ENCODE assay signal across 11 mouse cellular contexts in genomic region chr2:11218122-11218521, GRCm38 (mm10). TPM values are rescaled to one million over a fixed set of nuclear protein-coding genes. Genes with fewer than 3 reads are reported as not detected.
DNase-seq lines count a peak whose midpoint lies in the region; ATAC-seq and TF ChIP-seq lines count a peak whose summit lies in the region.
"Had no signal": no experiment of that assay in that cellular context is flagged by ENCODE, and none has a peak within 500 bp of the region (broad histone marks: within the 10 kb centered on the region; RNA-seq: fewer than 3 reads in every experiment).

No protein-coding gene starts in this region.

- no peaks in the 10 kb centered on the region for H3K36me3 ChIP-seq in spleen, adult 2 months (ENCODE audit: control insufficient read depth, insufficient read depth, low read length)
- no peaks in the 10 kb centered on the region for H3K36me3 ChIP-seq in liver, postnatal 0 days (replicated peaks; ENCODE audit: insufficient read depth, low read length)
- no peaks in the 10 kb centered on the region for H3K36me3 ChIP-seq in forebrain, embryonic 10.5 days (replicated peaks)
- H3K36me3 ChIP-seq: heart, embryonic 15.5 days; intestine, embryonic 15.5 days had no signal

- WGBS in spleen, adult 2 months: 52% methylated on average over 5 of the region's 5 CpGs
- 50% methylated on average over 5 of the region's 5 CpGs for WGBS in liver, postnatal 0 days (ENCODE audit: insufficient replicate concordance)
- 92% methylated on average over 5 of the region's 5 CpGs for WGBS in forebrain, embryonic 10.5 days

- H3K9ac ChIP-seq in liver, postnatal 0 days (replicated peaks): no peak overlapping the region
- H3K9ac ChIP-seq: heart, embryonic 15.5 days; intestine, embryonic 15.5 days had no signal

- peaks cover 3% of the 10 kb centered on the region; the same call in 1 of the 2 replicates for H3K4me1 ChIP-seq in spleen, adult 2 months (ENCODE audit: control insufficient read depth, insufficient read depth, insufficient read length)
- H3K4me1 ChIP-seq in liver, postnatal 0 days (ENCODE audit: insufficient read depth): 0 out of 2 replicates have a peak, but pooled peaks cover 2% of the 10 kb centered on the region
- H3K4me1 ChIP-seq in forebrain, embryonic 10.5 days: no peaks in the 10 kb centered on the region
- H3K4me1 ChIP-seq: heart, embryonic 15.5 days; intestine, embryonic 15.5 days had no signal

- peak; percentile 39; the same call in 1 of the 2 replicates for TF ChIP-seq EP300 in liver, postnatal 0 days (IDR thresholded peaks at IDR 0.05; ENCODE audit: low read depth)

- no peak for TF ChIP-seq POLR2A in spleen, adult 2 months (IDR thresholded peaks at IDR 0.05; ENCODE audit: low read depth, low read length)

- no peak overlapping the region for H3K4me2 ChIP-seq in liver, postnatal 0 days (ENCODE audit: low read depth, low read length)
- H3K4me2 ChIP-seq: heart, embryonic 15.5 days; intestine, embryonic 15.5 days had no signal

- DNase-seq in spleen, adult 2 months (ENCODE audit: low read depth in 1 of 2, low spot score in 2 of 2): peak in 1 of 2 experiments; percentile 53
- no peak for DNase-seq in spleen, postnatal 10 days (ENCODE audit: low spot score in 2 of 2)
- DNase-seq in c-Kit-positive CD71-positive TER-119-positive erythroid progenitor cells, embryonic 14.5 days (ENCODE audit: low spot score): peak; percentile 45
- DNase-seq in liver, postnatal 0 days: no peak
- no peak for DNase-seq in cerebellum, adult 8-10 months
- DNase-seq in forebrain, embryonic 10.5 days (ENCODE audit: extremely low spot score, low spot score): no peak
- DNase-seq: cerebellum, postnatal 14 days; right cerebral cortex, postnatal 14 days had no signal

- H3K4me3 ChIP-seq in spleen, adult 2 months (ENCODE audit: extremely low read depth, insufficient read depth, insufficient read length): no peak overlapping the region
- no peak overlapping the region for H3K4me3 ChIP-seq in liver, postnatal 0 days (ENCODE audit: low read depth, low read length)
- no peak overlapping the region for H3K4me3 ChIP-seq in forebrain, embryonic 10.5 days
- H3K4me3 ChIP-seq: heart, embryonic 15.5 days; intestine, embryonic 15.5 days had no signal

- peak; percentile 67 for ATAC-seq in liver, postnatal 0 days
- ATAC-seq in neutrophil, adult 5-6 weeks (ENCODE audit: extremely low read depth, insufficient number of reproducible peaks, low FRiP score, poor library complexity, severe bottlenecking): peak; percentile 62; the same call in 1 of the 2 replicates
- ATAC-seq: intestine, embryonic 15.5 days had no signal

- no peaks in the 10 kb centered on the region for H3K9me3 ChIP-seq in liver, postnatal 0 days (ENCODE audit: low read length)
- no peaks in the 10 kb centered on the region for H3K9me3 ChIP-seq in forebrain, embryonic 10.5 days
- H3K9me3 ChIP-seq: heart, embryonic 15.5 days; intestine, embryonic 15.5 days had no signal

- no peak for TF ChIP-seq CTCF in spleen, adult 2 months (IDR thresholded peaks at IDR 0.05; ENCODE audit: extremely low read depth, insufficient read depth, insufficient read length, insufficient replicate concordance)
- no peak for TF ChIP-seq CTCF in liver, postnatal 0 days (IDR thresholded peaks at IDR 0.05; ENCODE audit: low read depth)

- H3K27me3 ChIP-seq in spleen, adult 2 months (ENCODE audit: control insufficient read depth, insufficient read depth, low read length): no peaks in the 10 kb centered on the region
- no peaks in the 10 kb centered on the region for H3K27me3 ChIP-seq in liver, postnatal 0 days (ENCODE audit: insufficient read depth, low read length)
- H3K27me3 ChIP-seq in forebrain, embryonic 10.5 days (ENCODE audit: poor library complexity, severe bottlenecking): no peaks in the 10 kb centered on the region
- H3K27me3 ChIP-seq: heart, embryonic 15.5 days; intestine, embryonic 15.5 days had no signal

- H3K27ac ChIP-seq in spleen, adult 2 months (ENCODE audit: insufficient read depth, low read length): peak overlapping the region; percentile 63; the same call in 1 of the 2 replicates
- no peak overlapping the region for H3K27ac ChIP-seq in liver, postnatal 0 days (ENCODE audit: low read depth)
- no peak overlapping the region for H3K27ac ChIP-seq in forebrain, embryonic 10.5 days
- H3K27ac ChIP-seq: heart, embryonic 15.5 days; intestine, embryonic 15.5 days had no signal

RNA-seq across cellular contexts. Expression of gene Prkcq, which starts 46.2 kb away (rescaled TPM):
- polyA plus RNA-seq in spleen, adult 2 months (2012; rRNA removed): 9.3 and 11.2 TPM in 2 replicates
- polyA plus RNA-seq in liver, postnatal 0 days (2015; fragmentation: Nextera tagmentation; extraction: Ambion mirVana): 2.5 and 3.1 TPM in 2 replicates
- total RNA-seq in neutrophil, adult 5-6 weeks (2017): 21.2 and 22.0 TPM in 2 replicates
- polyA plus RNA-seq in forebrain, embryonic 10.5 days (2016; fragmentation: Nextera tagmentation; extraction: Ambion mirVana): 1.3 and 1.7 TPM in 2 replicates
